Mouse (Mus musculus) C2C12 (cell line): Measurements from ENCODE around the gene Iqch. TPM values are rescaled to one million over a fixed set of nuclear protein-coding genes. Genes with fewer than 3 reads are reported as not detected.

Experiments used
- H3K27me3 ChIP-seq: one replicate; pipeline ENCODE4 v1.6.1; 2011; ENCODE audit not compliant: control insufficient read depth, insufficient read depth, insufficient read length
- H3K36me3 ChIP-seq: one replicate; pipeline ENCODE4 v1.6.1; 2011; ENCODE audit not compliant: control insufficient read depth, insufficient read depth
- H3K4me3 ChIP-seq: one replicate; pipeline ENCODE4 v1.5.1; 2011; ENCODE audit warnings: mild to moderate bottlenecking, control low read depth; ENCODE audit not compliant: poor library complexity, insufficient read depth, severe bottlenecking
- H3K79me2 ChIP-seq: one replicate; pipeline ENCODE4 v1.6.1; 2011; ENCODE audit not compliant: control insufficient read depth, insufficient read depth
- H3K79me3 ChIP-seq: one replicate; pipeline ENCODE4 v1.6.1; 2011; ENCODE audit warnings: low read depth, control low read depth
- H3ac ChIP-seq: one replicate; pipeline ENCODE3; 2011; ENCODE audit warnings: low read depth; ENCODE audit not compliant: control insufficient read depth, insufficient read length
- CEBPB ChIP-seq: IDR thresholded peaks from one replicate; pipeline ENCODE4 v1.6.1; 2011; ENCODE audit warnings: low read depth, mild to moderate bottlenecking, control low read depth, moderate library complexity
- CTCF ChIP-seq: IDR thresholded peaks from one replicate; pipeline ENCODE4 v1.5.1; 2011; ENCODE audit not compliant: control insufficient read depth, insufficient read depth, insufficient read length
- FOSL1 ChIP-seq: IDR thresholded peaks from one replicate; pipeline ENCODE4 v1.8.0; 2011; ENCODE audit warnings: mild to moderate bottlenecking, low read length; ENCODE audit not compliant: poor library complexity, insufficient read depth, severe bottlenecking
- MAX ChIP-seq: IDR thresholded peaks from one replicate; pipeline ENCODE4 v1.6.1; 2011; ENCODE audit warnings: mild to moderate bottlenecking, control low read depth
- MYOD1 ChIP-seq: IDR thresholded peaks from one replicate; pipeline ENCODE4 v1.6.1; 2011; ENCODE audit warnings: low read depth; ENCODE audit not compliant: control insufficient read depth, insufficient read length
- MYOG ChIP-seq: IDR thresholded peaks from one replicate; pipeline ENCODE4 v1.6.1; 2011; ENCODE audit not compliant: control insufficient read depth, insufficient read length; ENCODE audit errors: extremely low read depth
- USF1 ChIP-seq: IDR thresholded peaks from one replicate; pipeline ENCODE4 v1.6.1; 2011; ENCODE audit warnings: low read depth, mild to moderate bottlenecking, control low read depth, moderate library complexity
- polyA plus RNA-seq: library from polyadenylated mRNA; unstranded; fragments of >200 nt; fragmentation: generic; extraction: Trizol; gene quantifications from one replicate; pipeline ENCODE4 v1.2.1, GENCODE M21; 2012; ENCODE audit warnings: missing spikeins

Gene Iqch
- polyA plus RNA-seq, 1 experiment = not detected

DNA sequence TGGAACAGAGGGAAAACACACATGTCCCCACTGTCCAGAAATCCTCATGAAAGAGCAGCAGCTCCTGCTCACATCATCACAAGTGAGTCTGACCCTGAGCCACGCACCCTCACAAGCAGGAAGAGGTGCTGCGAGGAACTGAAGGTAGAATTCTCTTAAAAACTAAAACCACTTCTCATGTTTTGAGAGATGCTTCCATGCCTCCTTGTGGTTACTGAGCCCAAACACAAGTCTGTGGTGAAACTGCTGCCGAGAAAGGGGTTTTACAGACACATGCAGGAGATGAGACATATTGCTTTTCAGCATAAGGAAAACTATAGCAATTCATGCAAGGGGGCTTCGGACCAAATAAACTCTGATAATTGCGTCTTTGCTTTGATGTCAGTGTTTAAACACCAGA is 89.4 kb downstream of the Iqch start:
- Histone ChIP-seq H3ac (no peak overlapping the region), H3K27me3 (peaks cover 22% of the 10 kb centered on the region), H3K79me2 (no peaks in the 10 kb centered on the region), H3K79me3 (no peaks in the 10 kb centered on the region), H3K4me3 (no peak overlapping the region), H3K36me3 (no peaks in the 10 kb centered on the region)
- TF ChIP-seq USF1 (no peak), MYOD1 (no peak)

DNA sequence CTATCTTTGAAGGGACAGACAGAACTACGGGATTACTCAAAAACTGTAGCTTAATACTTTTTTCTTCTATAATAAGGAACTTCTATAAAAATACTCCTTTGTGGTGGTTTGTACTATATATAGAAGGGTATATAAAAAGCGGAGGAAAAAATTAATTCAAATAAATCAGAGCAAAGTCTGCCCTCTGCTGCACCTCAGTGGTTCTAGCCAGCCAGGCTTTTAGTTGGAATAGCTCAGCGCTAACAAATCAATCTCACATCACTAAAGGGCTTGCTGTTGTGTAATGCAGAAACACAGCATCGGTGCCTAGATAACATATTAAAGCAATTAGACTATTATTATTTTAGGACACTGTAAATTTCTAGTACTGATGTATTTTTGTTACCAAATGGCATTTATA is 91.3 kb downstream of the Iqch start:
- TF ChIP-seq MYOG = no peak
- no peak for TF ChIP-seq CEBPB
- H3K36me3 ChIP-seq = no peaks in the 10 kb centered on the region
- no peak overlapping the region for H3ac ChIP-seq
- H3K79me2 ChIP-seq = no peaks in the 10 kb centered on the region
- no peaks in the 10 kb centered on the region for H3K79me3 ChIP-seq
- no peak overlapping the region for H3K4me3 ChIP-seq
- H3K27me3 ChIP-seq = peaks cover 36% of the 10 kb centered on the region

DNA sequence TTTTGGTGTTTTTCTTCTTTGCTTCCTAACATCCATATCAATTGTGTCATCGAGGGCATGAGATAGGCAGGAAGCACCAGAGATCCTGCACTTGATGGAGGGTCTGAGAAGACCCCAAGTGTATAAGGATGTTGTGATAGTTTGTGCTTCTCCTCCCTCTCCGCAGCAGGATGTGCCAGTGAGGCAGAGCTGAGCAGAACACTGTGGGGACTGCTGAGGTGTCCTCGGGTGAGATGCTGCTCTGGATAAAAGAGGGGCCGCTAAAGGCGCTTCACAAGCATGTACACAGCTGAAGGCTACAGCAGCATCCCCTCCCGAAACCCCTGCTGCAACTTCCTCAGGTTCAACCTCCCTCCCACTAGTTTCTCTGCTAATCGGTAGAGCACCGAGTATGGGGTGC is 95.2 kb downstream of the Iqch start:
- Histone ChIP-seq H3K79me2 (no peaks in the 10 kb centered on the region), H3K36me3 (no peaks in the 10 kb centered on the region), H3K79me3 (no peaks in the 10 kb centered on the region), H3K27me3 (peaks cover 32% of the 10 kb centered on the region), H3K4me3 (no peak overlapping the region), H3ac (no peak overlapping the region)
- TF ChIP-seq USF1 (no peak), MYOD1 (no peak), MYOG (no peak), CEBPB (no peak), CTCF (no peak), MAX (no peak), FOSL1 (no peak)

DNA sequence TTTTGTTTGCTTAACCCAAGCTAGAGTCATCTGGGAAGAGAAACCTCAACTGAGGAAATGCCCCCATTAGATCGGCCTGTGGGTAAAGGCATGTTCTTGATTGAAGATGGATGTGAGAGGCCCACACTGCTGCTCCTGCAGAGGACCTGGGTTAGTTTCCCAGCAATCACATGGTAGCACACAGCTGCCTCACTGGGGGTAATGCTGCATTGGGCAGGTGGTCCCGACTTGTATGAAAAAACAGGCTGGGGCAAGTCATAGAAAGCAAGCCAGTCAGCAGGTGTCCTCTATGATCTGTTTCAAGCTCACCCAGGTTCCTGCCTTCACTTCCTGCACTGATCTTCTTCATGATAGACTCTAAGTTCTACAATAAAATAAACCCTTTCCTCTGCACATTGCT is 98.4 kb downstream of the Iqch start:
- Histone ChIP-seq H3K79me2 (no peaks in the 10 kb centered on the region), H3K79me3 (no peaks in the 10 kb centered on the region), H3K4me3 (no peak overlapping the region), H3K27me3 (peaks cover 17% of the 10 kb centered on the region), H3K36me3 (no peaks in the 10 kb centered on the region), H3ac (no peak overlapping the region)
- TF ChIP-seq MYOD1 (no peak), MAX (no peak), USF1 (no peak), CEBPB (no peak), MYOG (no peak), CTCF (no peak), FOSL1 (no peak)

DNA sequence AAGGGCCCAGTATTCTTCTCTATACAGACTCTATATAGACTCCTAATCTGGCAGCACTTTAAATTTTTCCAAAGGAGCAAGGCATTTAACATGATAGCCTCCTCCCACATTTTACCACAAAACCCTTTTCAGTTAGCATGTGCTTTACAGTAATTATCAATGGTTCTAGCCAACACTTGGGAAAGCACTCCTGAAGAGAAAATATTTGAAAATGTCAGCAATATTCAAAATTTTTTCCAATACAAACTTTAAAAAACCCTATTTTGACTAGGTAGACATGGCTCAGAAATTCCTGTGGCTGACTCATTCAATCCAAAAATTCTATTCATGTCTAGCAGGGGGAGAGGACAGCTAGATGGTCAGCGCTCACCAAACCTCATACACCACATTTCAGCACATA is 100.8 kb downstream of the Iqch start:
- Histone ChIP-seq H3K4me3 (no peak overlapping the region), H3K79me3 (no peaks in the 10 kb centered on the region), H3K79me2 (no peaks in the 10 kb centered on the region), H3K27me3 (peaks cover 5% of the 10 kb centered on the region), H3K36me3 (no peaks in the 10 kb centered on the region), H3ac (no peak overlapping the region)
- TF ChIP-seq MYOG = no peak
- TF ChIP-seq MYOD1 = no peak
- TF ChIP-seq FOSL1 = no peak
- no peak for TF ChIP-seq MAX
- no peak for TF ChIP-seq CTCF
- TF ChIP-seq USF1 = no peak
- no peak for TF ChIP-seq CEBPB

DNA sequence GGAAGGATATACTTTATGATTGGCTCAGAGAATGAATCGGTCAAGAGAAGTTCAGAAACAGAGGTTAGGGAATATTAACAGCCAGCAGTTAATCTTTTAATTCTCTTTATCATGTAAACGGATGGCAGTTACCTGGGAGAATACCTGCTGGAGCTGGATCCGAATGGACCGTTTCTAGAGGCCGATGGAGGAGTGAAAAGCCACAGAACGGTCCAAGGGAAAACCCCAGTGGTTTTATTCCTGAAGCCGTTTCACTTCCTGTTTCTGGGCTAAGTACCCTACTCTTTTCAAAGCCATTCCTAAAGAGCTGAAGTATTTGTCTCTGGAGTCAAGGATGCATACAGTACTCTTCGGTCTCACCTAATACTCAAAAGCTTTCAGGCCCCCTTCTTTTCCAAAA is 102.4 kb downstream of the Iqch start:
- H3K36me3 ChIP-seq = no peaks in the 10 kb centered on the region
- H3K27me3 ChIP-seq = peaks cover 7% of the 10 kb centered on the region
- H3K4me3 ChIP-seq = no peak overlapping the region
- TF ChIP-seq MAX = no peak
- no peak for TF ChIP-seq MYOD1
- TF ChIP-seq CTCF = no peak
- TF ChIP-seq USF1 = no peak
- no peak for TF ChIP-seq FOSL1
- no peak for TF ChIP-seq CEBPB
- TF ChIP-seq MYOG = no peak
- no peaks in the 10 kb centered on the region for H3K79me2 ChIP-seq
- no peak overlapping the region for H3ac ChIP-seq
- H3K79me3 ChIP-seq = no peaks in the 10 kb centered on the region

DNA sequence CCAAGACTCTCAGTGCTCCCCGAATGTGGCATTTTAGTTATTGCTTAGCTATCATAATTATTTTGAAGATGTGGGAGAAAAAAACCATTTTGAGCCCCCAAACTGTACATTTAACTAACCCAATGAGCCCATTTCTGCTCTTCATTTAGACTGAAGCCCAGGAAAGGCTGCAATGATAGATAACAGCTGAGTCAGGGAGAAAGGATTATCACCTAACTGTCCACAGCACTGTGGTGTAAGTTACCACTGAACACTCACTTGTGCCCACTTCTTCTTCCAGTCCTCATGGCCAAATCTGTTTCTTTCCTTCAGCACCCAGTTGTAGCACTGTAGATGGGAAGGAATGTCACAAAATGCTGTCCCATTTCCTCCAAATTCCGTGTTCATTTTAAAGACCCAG is 106.5 kb downstream of the Iqch start:
- H3K79me2 ChIP-seq = no peaks in the 10 kb centered on the region
- H3K4me3 ChIP-seq = no peak overlapping the region
- no peaks in the 10 kb centered on the region for H3K79me3 ChIP-seq
- H3K36me3 ChIP-seq = no peaks in the 10 kb centered on the region
- no peak overlapping the region for H3ac ChIP-seq
- peaks cover 8% of the 10 kb centered on the region for H3K27me3 ChIP-seq
- TF ChIP-seq USF1 = no peak
- TF ChIP-seq FOSL1 = no peak
- no peak for TF ChIP-seq MYOD1
- TF ChIP-seq CTCF = no peak
- TF ChIP-seq CEBPB = no peak
- no peak for TF ChIP-seq MAX
- no peak for TF ChIP-seq MYOG
